Mouse (Mus musculus) urinary bladder, adult 18-20 months (tissue): ENCODE measurements around the gene Tmem126b.

Experiments
- DNase-seq, 2 experiments: peaks; one replicate each; pipeline ENCODE4 v3.0.0; 2022; ENCODE audit warnings: low spot score in 2 of 2, mixed read lengths in 2 of 2

The Tmem126b gene

GRCm38 (mm10) chr7:90475793-90476312, at the start of gene Tmem126b:
TSS of gene Tmem126b (minus strand) at chr7:90476001.
- DNase-seq: peak; percentile 99 to 100

GRCm38 (mm10) chr7:90512293-90512692, 36.5 kb upstream of the Tmem126b start:
- DNase-seq: no peak

GRCm38 (mm10) chr7:90508124-90508523, 32.3 kb upstream of the Tmem126b start:
- no peak for DNase-seq

- DNase-seq: no peak
Observed at GRCm38 (mm10) chr7:90482607-90483006, 6.8 kb upstream of the Tmem126b start.

GRCm38 (mm10) chr7:90476313-90477245, 778 bp upstream of the Tmem126b start, which contains the start of gene Dlg2:
TSS of gene Dlg2 (plus strand) at chr7:90476672.
- DNase-seq: peak in 1 of 2 experiments; percentile 28

GRCm38 (mm10) chr7:90473511-90473910, 2.3 kb downstream of the Tmem126b start:
- DNase-seq: no peak

GRCm38 (mm10) chr7:90461441-90461840, 14.4 kb downstream of the Tmem126b start:
- DNase-seq: no peak

- peak in 1 of 2 experiments; percentile 20 for DNase-seq
Observed at GRCm38 (mm10) chr7:90460930-90461329, 14.9 kb downstream of the Tmem126b start.

- no peak for DNase-seq
Observed at GRCm38 (mm10) chr7:90460330-90460729, 15.5 kb downstream of the Tmem126b start.

- DNase-seq: no peak
Observed at GRCm38 (mm10) chr7:90457517-90457916, 18.3 kb downstream of the Tmem126b start.

GRCm38 (mm10) chr7:90456845-90457468, 18.8 kb downstream of the Tmem126b start, which contains the start of gene Tmem126a:
TSS of gene Tmem126a (minus strand) at chr7:90457229.
- DNase-seq: peak; percentile 64 to 79

GRCm38 (mm10) chr7:90456149-90456844, 19.5 kb downstream of the Tmem126b start:
- DNase-seq: no peak

- no peak for DNase-seq
Observed at GRCm38 (mm10) chr7:90444206-90444605, 31.6 kb downstream of the Tmem126b start.

GRCm38 (mm10) chr7:90443101-90444091, 32.4 kb downstream of the Tmem126b start:
- DNase-seq: peak; percentile 54 to 71

GRCm38 (mm10) chr7:90442518-90443080, 33.2 kb downstream of the Tmem126b start, which contains the start of gene Crebzf:
TSS of gene Crebzf (plus strand) at chr7:90442729.
- peak; percentile 82 to 95 for DNase-seq

- DNase-seq: no peak
Observed at GRCm38 (mm10) chr7:90442070-90442469, 33.7 kb downstream of the Tmem126b start.

- DNase-seq: no peak
Observed at GRCm38 (mm10) chr7:90440044-90440443, 35.8 kb downstream of the Tmem126b start.

GRCm38 (mm10) chr7:90432221-90432620, 43.6 kb downstream of the Tmem126b start:
- DNase-seq: no peak

- DNase-seq: no peak
Observed at GRCm38 (mm10) chr7:90427006-90427405, 48.8 kb downstream of the Tmem126b start.
